Mouse (Mus musculus): ENCODE data around the gene Slc41a3.

DNA sequence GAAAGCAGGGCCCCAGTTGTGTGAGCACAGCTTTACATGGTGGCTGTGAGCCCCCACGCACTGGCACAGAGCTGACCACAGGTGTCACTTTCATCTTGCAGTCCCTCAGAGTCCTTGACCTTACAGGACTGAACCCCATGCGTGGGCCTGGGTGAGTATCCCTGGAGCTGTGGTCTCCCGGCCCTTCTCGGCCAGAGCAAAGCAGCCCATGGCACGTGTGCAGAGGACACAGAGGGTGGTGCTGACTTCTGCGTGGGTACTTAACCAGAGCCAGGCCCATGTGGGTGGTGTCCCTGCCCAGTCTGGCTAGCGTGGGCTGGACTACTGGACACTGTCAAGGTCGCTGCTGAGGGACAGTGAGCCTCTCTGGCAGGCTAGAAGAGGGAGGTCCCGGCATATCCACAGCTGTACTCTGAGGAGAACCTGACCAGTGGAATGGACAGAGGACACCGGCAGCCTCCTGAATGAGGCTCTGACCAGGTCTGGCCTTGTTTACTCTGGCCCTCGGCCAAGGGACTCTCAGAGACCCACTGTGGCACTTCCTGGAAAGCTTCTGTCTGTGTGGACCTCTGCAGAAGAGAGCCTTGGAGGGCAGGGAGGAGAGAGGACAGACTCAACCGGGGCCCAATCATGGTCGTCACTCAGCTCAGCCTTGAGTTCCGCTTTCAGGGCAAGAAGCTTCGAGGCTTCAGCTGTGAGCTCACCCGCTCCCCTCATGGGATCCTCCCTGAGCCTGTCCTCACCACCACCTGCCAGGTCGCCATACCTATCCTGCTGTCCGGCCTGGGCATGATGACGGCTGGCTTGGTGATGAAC lies 14.5 kb downstream of the Slc41a3 start:
- no peak for TF ChIP-seq MEF2A (IDR thresholded peaks at IDR 0.05; ENCODE audit: borderline replicate concordance, low read depth, low read length)
- TF ChIP-seq TBP (conservative IDR thresholded peaks at IDR 0.05; ENCODE audit: low read depth, low read length), result no peak
- TF ChIP-seq MAFK (IDR thresholded peaks at IDR 0.05; ENCODE audit: insufficient replicate concordance, low read length), result no peak

Measured in CH12.LX (cell line).